Mouse (Mus musculus) CH12.LX (cell line): ENCODE data around the gene Spaca6.

Experiments used
- BHLHE40 ChIP-seq: IDR thresholded peaks from 2 replicates; pipeline ENCODE4 v1.6.1; 2011; ENCODE audit warnings: mild to moderate bottlenecking, low read depth, low read length, improper control_type of control experiment
- GABPA ChIP-seq: IDR thresholded peaks from 2 replicates; pipeline ENCODE4 v1.6.1; 2012; ENCODE audit warnings: low read depth, low read length, improper control_type of control experiment, inconsistent platforms; ENCODE audit not compliant: insufficient replicate concordance
- HCFC1 ChIP-seq: IDR thresholded peaks from 2 replicates; pipeline ENCODE4 v1.6.1; 2012; ENCODE audit warnings: low read depth, mild to moderate bottlenecking, inconsistent platforms, low read length, improper control_type of control experiment
- MAX ChIP-seq: IDR thresholded peaks from 2 replicates; pipeline ENCODE4 v1.6.1; 2011; ENCODE audit warnings: low read length, improper control_type of control experiment
- MXI1 ChIP-seq: IDR thresholded peaks from 2 replicates; pipeline ENCODE4 v1.6.1; 2011; ENCODE audit warnings: mild to moderate bottlenecking, low read depth, low read length, improper control_type of control experiment
- POLR2A ChIP-seq: IDR thresholded peaks from 2 replicates; pipeline ENCODE4 v1.6.1; 2011; ENCODE audit warnings: low read depth, mild to moderate bottlenecking, improper control_type of control experiment, low read length
- TBP ChIP-seq: conservative IDR thresholded peaks from 2 replicates; pipeline ENCODE4 v1.6.1; 2011; ENCODE audit warnings: low read depth, low read length, improper control_type of control experiment
- USF1 ChIP-seq: IDR thresholded peaks from 2 replicates; pipeline ENCODE4 v1.6.1; 2014; ENCODE audit warnings: low read depth, mild to moderate bottlenecking, inconsistent platforms, low read length, improper control_type of control experiment
- USF2 ChIP-seq: conservative IDR thresholded peaks from 2 replicates; pipeline ENCODE4 v1.6.1; 2011; ENCODE audit warnings: low read depth, low read length, improper control_type of control experiment

DNA sequence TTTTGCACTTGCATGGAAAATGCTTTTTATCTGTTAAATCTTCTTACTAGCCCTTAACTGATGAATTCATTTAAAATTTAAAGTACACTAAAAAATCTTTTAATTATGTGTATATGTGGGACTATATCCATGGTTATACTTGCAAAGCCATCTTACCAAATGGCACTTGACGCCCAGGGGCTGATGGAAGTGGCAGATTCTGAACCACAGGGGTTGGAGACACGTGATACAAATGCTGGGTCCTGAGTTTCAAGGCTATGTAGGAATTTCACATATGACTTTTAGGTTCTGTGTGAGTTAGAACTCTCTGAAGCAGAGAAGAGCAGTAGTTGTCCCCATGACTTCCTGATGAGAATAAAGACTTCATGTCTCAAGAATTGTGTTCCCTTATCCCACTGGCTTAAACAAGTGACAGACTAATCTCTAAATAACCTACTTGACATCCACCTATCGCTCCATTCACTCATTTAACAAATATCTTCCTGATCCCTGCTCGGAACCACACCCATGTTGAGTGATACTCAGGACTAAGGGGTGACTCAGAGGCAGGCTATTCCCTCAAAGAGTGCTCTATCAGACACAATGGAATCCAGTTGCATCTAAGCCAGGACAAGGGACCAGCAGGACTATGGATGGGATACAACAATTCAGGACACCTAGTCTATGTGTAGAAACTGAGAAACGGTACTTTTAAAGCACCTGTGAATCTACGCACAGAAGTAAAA lies 3.2 kb upstream of the Spaca6 start:
- TF ChIP-seq HCFC1 (no peak), MXI1 (no peak), GABPA (no peak), USF1 (no peak), TBP (no peak), BHLHE40 (no peak), MAX (no peak), POLR2A (no peak), USF2 (no peak)
